Mouse (Mus musculus): ENCODE data around the gene Hdx. TPM values are rescaled to one million over a fixed set of nuclear protein-coding genes. Genes with fewer than 3 reads are reported as not detected.
A peak's percentile ranks its signal among the peaks of the same experiment; 100 is the strongest.

The Hdx gene
- polyA plus RNA-seq (2015; fragmentation: Nextera tagmentation; extraction: Ambion mirVana), result 0.39 and 0.42 TPM in 2 replicates

DNA sequence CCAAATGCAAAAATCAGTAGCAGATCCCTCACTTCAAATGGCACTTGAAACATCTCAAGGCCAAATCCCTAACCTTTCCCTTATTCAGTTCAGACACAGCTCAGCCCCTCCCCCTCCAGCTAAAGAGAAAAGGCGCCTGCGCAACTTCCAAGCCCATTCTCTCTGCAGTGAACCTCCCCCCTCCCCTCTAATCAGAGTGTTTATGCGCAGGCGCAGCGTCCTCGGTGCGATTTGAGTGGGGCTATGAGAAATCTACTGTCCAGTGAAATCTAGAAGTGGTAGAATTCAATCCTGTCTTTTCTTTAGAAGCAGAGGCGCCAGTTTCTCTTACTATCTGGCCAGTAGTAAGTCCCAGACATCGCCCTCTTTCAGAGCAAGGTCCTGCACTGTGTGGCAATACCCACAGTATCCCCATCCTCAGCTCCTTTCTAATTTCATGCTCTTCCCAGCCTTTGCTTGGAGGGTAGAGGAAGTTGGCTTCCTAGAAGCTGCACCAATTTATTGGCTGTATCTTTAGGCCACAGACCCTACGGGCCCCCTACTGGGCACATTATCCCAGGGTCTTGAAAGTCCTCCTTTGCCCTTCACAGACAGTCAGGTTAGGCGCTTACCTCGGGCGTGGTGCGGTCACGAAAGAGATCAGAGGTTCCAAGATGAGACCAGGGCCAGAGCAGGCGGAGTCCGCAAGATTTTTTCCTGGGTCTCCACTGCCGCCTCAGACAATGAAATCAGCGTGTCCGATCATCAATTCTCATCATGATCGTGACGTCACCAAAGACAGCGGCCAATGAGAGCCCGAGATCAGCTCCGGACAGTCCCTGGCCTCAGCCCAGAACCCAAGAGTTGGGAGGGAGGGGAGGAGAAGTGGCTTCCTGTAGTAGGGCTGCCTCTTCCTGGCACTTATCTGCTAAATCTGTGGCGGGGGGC is at the start of gene Hdx:
Gene Hdx (minus strand): TSS at position 724 of the 927 bp plus-strand sequence.
- peak within 1 kb of the TSS; percentile 52 for H3K4me2 ChIP-seq (ENCODE audit: low read depth, low read length)
- peak; percentile 89 for ATAC-seq
- no peak within 1 kb of the TSS for H3K27ac ChIP-seq (ENCODE audit: low read length)
- peak within 1 kb of the TSS; percentile 62 for H3K9ac ChIP-seq (ENCODE audit: low read depth, low read length)
- no peaks in the 10 kb centered on the region for H3K9me3 ChIP-seq (ENCODE audit: control insufficient read depth, low read length)
- 21% methylated on average over 26 of the region's 26 CpGs for WGBS
- H3K27me3 ChIP-seq (replicated peaks; ENCODE audit: control insufficient read depth, insufficient read depth, low read length), result no peaks in the 10 kb centered on the region
- no peaks in the 10 kb centered on the region for H3K36me3 ChIP-seq (ENCODE audit: control insufficient read depth, insufficient read depth, low read length)
- no peaks in the 10 kb centered on the region for H3K4me1 ChIP-seq (ENCODE audit: control insufficient read depth, insufficient read depth, low read length)
- H3K4me3 ChIP-seq (ENCODE audit: low read length), result peak within 1 kb of the TSS; percentile 51

DNA sequence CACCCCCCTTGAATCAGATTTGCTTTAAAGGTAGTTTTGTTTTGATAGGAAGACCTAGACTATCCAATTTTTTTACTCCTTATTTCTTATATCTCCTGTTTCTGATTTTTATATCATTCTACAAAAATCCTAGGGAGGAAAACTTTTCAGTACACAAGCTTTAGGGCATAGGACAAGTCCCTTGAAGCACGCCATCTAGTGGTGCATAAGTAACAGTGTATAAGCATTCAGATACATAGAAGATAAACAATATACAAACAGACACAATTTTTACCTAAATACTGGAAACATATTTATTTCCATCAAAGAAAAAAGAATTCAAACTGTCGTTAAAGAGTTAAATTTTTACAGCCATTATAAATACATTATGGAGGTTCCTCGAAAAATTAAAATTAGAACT is 11.2 kb downstream of the Hdx start:
- Histone ChIP-seq H3K4me3 (ENCODE audit: low read length) (no peak overlapping the region), H3K27me3 (replicated peaks; ENCODE audit: control insufficient read depth, insufficient read depth, low read length) (no peaks in the 10 kb centered on the region), H3K9ac (ENCODE audit: low read depth, low read length) (no peak overlapping the region), H3K36me3 (ENCODE audit: control insufficient read depth, insufficient read depth, low read length) (no peaks in the 10 kb centered on the region), H3K4me1 (ENCODE audit: control insufficient read depth, insufficient read depth, low read length) (no peaks in the 10 kb centered on the region), H3K4me2 (ENCODE audit: low read depth, low read length) (no peak overlapping the region), H3K27ac (ENCODE audit: low read length) (no peak overlapping the region), H3K9me3 (ENCODE audit: control insufficient read depth, low read length) (no peaks in the 10 kb centered on the region)
- WGBS, result 55% methylated on average over 3 of the region's 3 CpGs
- no peak for ATAC-seq

DNA sequence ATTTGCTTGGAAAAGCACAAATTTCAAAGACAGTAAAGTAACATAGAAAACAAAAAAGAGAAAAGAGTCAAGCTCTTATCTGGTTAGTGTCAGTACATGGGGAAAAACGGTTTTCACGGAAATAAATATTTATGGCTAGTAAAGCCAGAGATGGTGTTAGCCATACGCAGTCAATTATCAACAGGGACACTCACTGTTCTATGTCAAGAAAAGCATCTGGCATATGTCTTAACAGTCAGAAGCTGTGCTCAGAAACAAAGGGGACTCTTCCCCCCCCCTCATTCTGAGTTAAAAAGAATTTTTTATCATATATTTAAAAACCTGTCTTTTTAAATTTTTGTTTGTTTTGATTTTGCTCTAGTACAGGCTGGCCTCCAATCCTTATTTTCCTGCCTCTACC is 25.2 kb downstream of the Hdx start:
- Histone ChIP-seq H3K27ac (ENCODE audit: low read length) (no peak overlapping the region), H3K9me3 (ENCODE audit: control insufficient read depth, low read length) (no peaks in the 10 kb centered on the region), H3K4me3 (ENCODE audit: low read length) (no peak overlapping the region), H3K36me3 (ENCODE audit: control insufficient read depth, insufficient read depth, low read length) (no peaks in the 10 kb centered on the region), H3K4me2 (ENCODE audit: low read depth, low read length) (no peak overlapping the region), H3K27me3 (replicated peaks; ENCODE audit: control insufficient read depth, insufficient read depth, low read length) (no peaks in the 10 kb centered on the region), H3K4me1 (ENCODE audit: control insufficient read depth, insufficient read depth, low read length) (no peaks in the 10 kb centered on the region), H3K9ac (ENCODE audit: low read depth, low read length) (no peak overlapping the region)
- no peak for ATAC-seq
- 43% methylated on average over 3 of the region's 3 CpGs for WGBS

DNA sequence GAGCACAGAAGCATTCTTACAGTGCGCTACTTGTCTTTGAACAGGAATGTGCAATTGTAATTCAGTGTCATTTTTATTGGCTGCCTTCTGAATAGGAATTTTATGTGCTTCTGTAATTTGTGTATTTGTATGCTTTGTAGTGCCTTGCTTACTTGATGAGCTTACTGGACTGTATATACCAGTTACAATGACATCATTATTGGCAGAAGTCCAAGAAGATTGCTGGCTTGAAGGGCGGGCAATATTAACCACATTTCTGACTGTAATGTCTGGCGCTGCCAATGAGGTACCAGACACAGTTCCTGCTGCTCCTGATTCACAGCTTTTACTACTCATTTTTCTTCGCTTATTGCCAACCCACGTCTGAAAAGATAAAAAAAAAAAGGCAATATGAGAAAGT is 36.5 kb downstream of the Hdx start:
- H3K4me2 ChIP-seq (ENCODE audit: low read depth, low read length), result no peak overlapping the region
- no peaks in the 10 kb centered on the region for H3K36me3 ChIP-seq (ENCODE audit: control insufficient read depth, insufficient read depth, low read length)
- ATAC-seq, result no peak
- no peak overlapping the region for H3K4me3 ChIP-seq (ENCODE audit: low read length)
- H3K9ac ChIP-seq (ENCODE audit: low read depth, low read length), result no peak overlapping the region
- no peak overlapping the region for H3K27ac ChIP-seq (ENCODE audit: low read length)
- WGBS, result 60% methylated on average over 5 of the region's 5 CpGs
- no peaks in the 10 kb centered on the region for H3K4me1 ChIP-seq (ENCODE audit: control insufficient read depth, insufficient read depth, low read length)
- H3K9me3 ChIP-seq (ENCODE audit: control insufficient read depth, low read length), result no peaks in the 10 kb centered on the region
- no peaks in the 10 kb centered on the region for H3K27me3 ChIP-seq (replicated peaks; ENCODE audit: control insufficient read depth, insufficient read depth, low read length)

DNA sequence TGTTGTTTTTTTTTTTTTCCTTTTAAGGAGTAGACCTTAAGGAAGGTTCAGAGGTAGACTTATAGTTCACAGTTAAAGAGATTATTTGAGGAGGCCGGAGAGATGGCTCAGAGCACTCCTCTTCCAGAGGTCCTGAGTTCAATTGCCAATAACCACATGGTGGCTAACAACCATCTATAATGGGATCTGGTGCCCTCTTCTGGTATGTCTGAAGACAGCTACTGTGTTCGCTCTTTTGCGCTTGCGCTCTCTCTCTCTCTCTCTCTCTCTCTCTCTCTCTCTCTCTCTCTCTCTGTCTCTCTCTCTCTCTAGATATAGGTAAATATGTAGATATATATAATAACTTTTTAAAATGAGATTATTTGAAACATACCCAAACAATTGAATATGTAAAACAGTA is 38.2 kb downstream of the Hdx start:
- H3K4me1 ChIP-seq (ENCODE audit: control insufficient read depth, insufficient read depth, low read length), result no peaks in the 10 kb centered on the region
- 86% methylated on average over 4 of the region's 4 CpGs for WGBS
- no peak overlapping the region for H3K4me2 ChIP-seq (ENCODE audit: low read depth, low read length)
- no peak overlapping the region for H3K27ac ChIP-seq (ENCODE audit: low read length)
- H3K9me3 ChIP-seq (ENCODE audit: control insufficient read depth, low read length), result no peaks in the 10 kb centered on the region
- no peak overlapping the region for H3K9ac ChIP-seq (ENCODE audit: low read depth, low read length)
- no peaks in the 10 kb centered on the region for H3K27me3 ChIP-seq (replicated peaks; ENCODE audit: control insufficient read depth, insufficient read depth, low read length)
- no peak for ATAC-seq
- no peak overlapping the region for H3K4me3 ChIP-seq (ENCODE audit: low read length)
- no peaks in the 10 kb centered on the region for H3K36me3 ChIP-seq (ENCODE audit: control insufficient read depth, insufficient read depth, low read length)

DNA sequence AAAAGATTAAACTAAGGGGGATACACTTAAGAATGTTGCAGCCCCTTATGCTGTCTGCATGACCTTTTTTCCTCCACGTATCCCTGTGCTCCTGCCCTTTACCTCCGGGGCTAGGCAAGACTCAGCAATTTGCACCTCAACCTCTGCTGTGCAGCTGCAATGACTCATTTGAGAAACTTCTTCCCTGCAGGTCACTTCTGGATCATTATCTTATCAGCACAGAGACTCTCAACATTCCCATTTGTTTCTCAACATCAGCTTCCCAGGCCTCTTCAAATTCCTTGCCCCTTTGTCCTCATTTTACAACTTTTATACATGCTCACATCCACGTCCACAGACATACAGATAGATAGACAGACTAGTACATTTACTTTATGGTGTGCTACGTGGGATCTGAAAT is 51.9 kb downstream of the Hdx start:
- ATAC-seq, result peak; percentile 68
- H3K27me3 ChIP-seq (replicated peaks; ENCODE audit: control insufficient read depth, insufficient read depth, low read length), result no peaks in the 10 kb centered on the region
- no peak overlapping the region for H3K4me2 ChIP-seq (ENCODE audit: low read depth, low read length)
- no peaks in the 10 kb centered on the region for H3K36me3 ChIP-seq (ENCODE audit: control insufficient read depth, insufficient read depth, low read length)
- no peak overlapping the region for H3K27ac ChIP-seq (ENCODE audit: low read length)
- H3K4me1 ChIP-seq (ENCODE audit: control insufficient read depth, insufficient read depth, low read length), result no peaks in the 10 kb centered on the region
- no peak overlapping the region for H3K4me3 ChIP-seq (ENCODE audit: low read length)
- H3K9ac ChIP-seq (ENCODE audit: low read depth, low read length), result no peak overlapping the region
- 51% methylated on average over 4 of the region's 4 CpGs for WGBS
- H3K9me3 ChIP-seq (ENCODE audit: control insufficient read depth, low read length), result no peaks in the 10 kb centered on the region

DNA sequence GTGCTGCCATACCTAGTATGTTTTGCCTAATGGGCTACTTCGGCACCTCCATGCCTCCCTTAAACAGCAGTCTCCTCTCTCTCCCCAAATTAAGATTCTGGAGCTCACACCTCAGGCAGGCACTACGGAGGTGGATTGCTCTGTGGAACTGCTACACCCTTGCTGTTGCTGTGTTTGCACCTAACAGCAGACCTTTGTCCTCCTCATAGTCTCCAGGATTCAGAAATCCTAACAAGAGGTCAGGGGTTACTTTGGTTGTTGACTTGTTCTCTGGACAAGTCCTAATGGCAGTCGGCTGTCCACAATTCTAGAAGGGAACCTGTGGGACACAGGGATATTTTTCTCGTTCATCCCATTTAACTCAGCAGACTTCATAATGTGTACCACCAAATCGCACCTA is 56.3 kb downstream of the Hdx start:
- no peak overlapping the region for H3K9ac ChIP-seq (ENCODE audit: low read depth, low read length)
- WGBS, result 76% methylated on average over 5 of the region's 5 CpGs
- H3K27me3 ChIP-seq (replicated peaks; ENCODE audit: control insufficient read depth, insufficient read depth, low read length), result no peaks in the 10 kb centered on the region
- no peak overlapping the region for H3K27ac ChIP-seq (ENCODE audit: low read length)
- no peaks in the 10 kb centered on the region for H3K36me3 ChIP-seq (ENCODE audit: control insufficient read depth, insufficient read depth, low read length)
- H3K4me2 ChIP-seq (ENCODE audit: low read depth, low read length), result no peak overlapping the region
- no peaks in the 10 kb centered on the region for H3K4me1 ChIP-seq (ENCODE audit: control insufficient read depth, insufficient read depth, low read length)
- no peak for ATAC-seq
- no peaks in the 10 kb centered on the region for H3K9me3 ChIP-seq (ENCODE audit: control insufficient read depth, low read length)
- no peak overlapping the region for H3K4me3 ChIP-seq (ENCODE audit: low read length)

DNA sequence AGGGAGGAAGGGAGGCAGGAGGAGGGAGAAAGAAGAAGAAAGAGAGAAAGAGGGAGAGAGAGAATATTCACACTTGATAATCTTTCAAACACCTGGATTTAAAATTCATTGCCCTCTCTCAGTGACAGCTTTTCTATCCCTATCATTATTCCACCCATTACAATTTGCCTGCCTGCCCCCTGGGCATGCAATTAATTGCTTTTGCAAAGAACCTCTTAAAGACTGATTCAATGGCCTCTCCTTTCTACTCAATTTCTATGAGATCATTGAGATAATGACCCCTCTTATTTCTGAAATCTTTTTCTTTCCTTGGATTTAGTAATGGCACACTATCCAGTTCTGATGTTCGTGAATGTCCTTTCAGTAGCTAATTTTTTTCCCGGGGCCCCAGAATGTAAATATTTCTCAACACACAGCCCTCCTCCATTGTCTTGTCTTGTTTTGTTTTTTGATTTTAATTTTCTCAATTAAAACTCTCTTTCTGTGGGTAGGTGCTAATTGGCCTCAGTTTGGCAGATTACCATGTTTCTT is 99.2 kb downstream of the Hdx start:
- WGBS, result 78% methylated on average over 2 of the region's 2 CpGs
- H3K9me3 ChIP-seq (ENCODE audit: control insufficient read depth, low read length), result no peaks in the 10 kb centered on the region
- no peaks in the 10 kb centered on the region for H3K4me1 ChIP-seq (ENCODE audit: control insufficient read depth, insufficient read depth, low read length)
- H3K27me3 ChIP-seq (replicated peaks; ENCODE audit: control insufficient read depth, insufficient read depth, low read length), result no peaks in the 10 kb centered on the region
- no peak overlapping the region for H3K9ac ChIP-seq (ENCODE audit: low read depth, low read length)
- no peak overlapping the region for H3K4me3 ChIP-seq (ENCODE audit: low read length)
- ATAC-seq, result no peak
- no peaks in the 10 kb centered on the region for H3K36me3 ChIP-seq (ENCODE audit: control insufficient read depth, insufficient read depth, low read length)
- H3K27ac ChIP-seq (ENCODE audit: low read length), result no peak overlapping the region
- no peak overlapping the region for H3K4me2 ChIP-seq (ENCODE audit: low read depth, low read length)

DNA sequence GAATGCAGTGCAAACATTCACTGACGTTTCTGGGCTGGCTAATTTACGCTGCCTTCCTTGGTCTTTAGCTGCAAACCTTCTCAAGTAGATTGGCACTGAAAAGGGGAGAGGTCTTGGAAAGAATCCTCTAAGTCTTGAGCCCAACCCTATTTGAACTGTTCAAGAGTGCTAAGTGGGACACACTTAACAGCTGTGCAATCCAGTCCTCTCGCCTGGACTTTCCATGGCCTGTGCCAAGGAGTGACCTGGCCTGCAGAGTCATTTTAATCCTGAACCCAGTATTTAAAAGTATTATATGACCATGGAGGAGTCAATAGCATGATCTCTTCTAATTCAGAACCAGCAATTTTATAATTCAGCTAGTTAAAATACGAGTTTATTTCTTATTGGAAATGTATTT is 109.3 kb downstream of the Hdx start:
- H3K36me3 ChIP-seq (ENCODE audit: control insufficient read depth, insufficient read depth, low read length), result no peaks in the 10 kb centered on the region
- H3K9me3 ChIP-seq (ENCODE audit: control insufficient read depth, low read length), result no peaks in the 10 kb centered on the region
- H3K27ac ChIP-seq (ENCODE audit: low read length), result no peak overlapping the region
- no peak overlapping the region for H3K4me2 ChIP-seq (ENCODE audit: low read depth, low read length)
- no peaks in the 10 kb centered on the region for H3K27me3 ChIP-seq (replicated peaks; ENCODE audit: control insufficient read depth, insufficient read depth, low read length)
- H3K4me3 ChIP-seq (ENCODE audit: low read length), result no peak overlapping the region
- 68% methylated on average over 4 of the region's 4 CpGs for WGBS
- no peak for ATAC-seq
- no peak overlapping the region for H3K9ac ChIP-seq (ENCODE audit: low read depth, low read length)
- no peaks in the 10 kb centered on the region for H3K4me1 ChIP-seq (ENCODE audit: control insufficient read depth, insufficient read depth, low read length)

Data from intestine, embryonic 16.5 days (tissue).